Mouse (Mus musculus): Measurements from ENCODE around the gene Aox3.

GRCm38 (mm10) chr1:58114021-58114560 is 1.2 kb downstream of the Aox3 start:
- no peak for TF ChIP-seq CTCF (IDR thresholded peaks at IDR 0.05 in 2 of 3, conservative IDR thresholded peaks at IDR 0.05 in 1 of 3; ENCODE audit: control insufficient read depth in 1 of 3, insufficient read depth in 1 of 3, low read depth in 2 of 3, low read length in 3 of 3, poor library complexity in 1 of 3, severe bottlenecking in 1 of 3)
- no peak for TF ChIP-seq ZKSCAN1 (IDR thresholded peaks at IDR 0.05; ENCODE audit: low read depth, low read length)
- no peak for TF ChIP-seq MAX (IDR thresholded peaks at IDR 0.05; ENCODE audit: low read length)
- no peak for TF ChIP-seq MYC (IDR thresholded peaks at IDR 0.05; ENCODE audit: low read depth, low read length)
- no peak for TF ChIP-seq EP300 (IDR thresholded peaks at IDR 0.05; ENCODE audit: low read depth in 1 of 2, low read length in 2 of 2)
- no peak for TF ChIP-seq CHD2 (IDR thresholded peaks at IDR 0.05; ENCODE audit: low read length)
- no peak for TF ChIP-seq E2F4 (IDR thresholded peaks at IDR 0.05; ENCODE audit: borderline replicate concordance, low read depth, low read length)
- TF ChIP-seq MEF2A (IDR thresholded peaks at IDR 0.05; ENCODE audit: extremely low read depth, insufficient replicate concordance, low read depth, low read length, poor library complexity, severe bottlenecking): no peak

All from MEL (cell line).